Mouse (Mus musculus) CH12.LX (cell line): ENCODE measurements around the gene Cand1. TPM values are rescaled to one million over a fixed set of nuclear protein-coding genes. Genes with fewer than 3 reads are reported as not detected.
A peak's percentile ranks its signal among the peaks of the same experiment; 100 is the strongest.

Experiments used
- DNase-seq: peaks from one replicate; pipeline ENCODE4 v3.0.0-alpha.2; 2013; ENCODE audit errors: extremely low read depth
- H3K27ac ChIP-seq: 2 replicates; pipeline ENCODE4 v1.5.1; 2012; ENCODE audit warnings: low read depth, mild to moderate bottlenecking, control low read depth, moderate library complexity; ENCODE audit not compliant: insufficient read depth
- H3K27me3 ChIP-seq: replicated peaks from 2 replicates; pipeline ENCODE3; 2012; ENCODE audit warnings: inconsistent platforms
- H3K36me3 ChIP-seq, 2 experiments: replicated peaks in 1 of 2; 2 replicates each; pipeline versions ENCODE3 to v1.6.1; 2012; ENCODE audit warnings: inconsistent platforms in 1 of 2, low read length in 1 of 2, mild to moderate bottlenecking in 1 of 2, mixed read lengths in 1 of 2, moderate library complexity in 1 of 2; ENCODE audit not compliant: control insufficient read depth in 1 of 2, insufficient read depth in 1 of 2
- H3K4me1 ChIP-seq, 2 experiments: 2 replicates each; pipeline ENCODE4 v1.6.1; 2012; ENCODE audit warnings: inconsistent platforms in 1 of 2, moderate library complexity in 1 of 2; ENCODE audit not compliant: insufficient read depth in 2 of 2, control insufficient read depth in 1 of 2
- H3K4me2 ChIP-seq: 2 replicates; pipeline ENCODE4 v1.6.1; 2012; ENCODE audit warnings: low read depth, mild to moderate bottlenecking, control low read depth; ENCODE audit not compliant: poor library complexity, insufficient read depth, severe bottlenecking
- H3K4me3 ChIP-seq, 3 experiments: fragments of 150-350 bp in 1 of 3; sonication (generic) in 1 of 3; replicated peaks in 1 of 3; 2 replicates each; pipeline versions ENCODE3 to v1.5.1; 2011 to 2012; ENCODE audit warnings: low read depth in 2 of 3, low read length in 2 of 3, mild to moderate bottlenecking in 2 of 3, moderate library complexity in 2 of 3, control low read depth in 1 of 3, improper control_type of control experiment in 1 of 3, inconsistent platforms in 1 of 3, mixed read lengths in 1 of 3; ENCODE audit not compliant: poor library complexity in 1 of 3
- H3K79me2 ChIP-seq: replicated peaks from 2 replicates; pipeline ENCODE4 v1.6.1; 2012; ENCODE audit warnings: mild to moderate bottlenecking, moderate library complexity; ENCODE audit not compliant: control insufficient read depth, poor library complexity, insufficient read depth, severe bottlenecking; ENCODE audit errors: extremely low read depth
- H3K9ac ChIP-seq: 2 replicates; pipeline ENCODE4 v1.6.1; 2012; ENCODE audit warnings: low read depth, mild to moderate bottlenecking, control low read depth, moderate library complexity; ENCODE audit not compliant: insufficient read depth
- H3K9me3 ChIP-seq: replicated peaks from 2 replicates; pipeline ENCODE3; 2012; ENCODE audit warnings: low read length, inconsistent platforms, mixed read lengths
- BHLHE40 ChIP-seq: IDR thresholded peaks from 2 replicates; pipeline ENCODE4 v1.6.1; 2011; ENCODE audit warnings: mild to moderate bottlenecking, low read depth, low read length, improper control_type of control experiment
- CHD2 ChIP-seq: IDR thresholded peaks from 2 replicates; pipeline ENCODE4 v1.6.1; 2011; ENCODE audit warnings: low read length, improper control_type of control experiment
- CTCF ChIP-seq, 2 experiments: IDR thresholded peaks in 1 of 2; conservative IDR thresholded peaks in 1 of 2; 2 replicates each; pipeline ENCODE4 v1.5.1; 2011 to 2012; ENCODE audit warnings: low read depth in 2 of 2, low read length in 2 of 2, improper control_type of control experiment in 1 of 2, inconsistent platforms in 1 of 2, mild to moderate bottlenecking in 1 of 2, moderate library complexity in 1 of 2
- E2F4 ChIP-seq: IDR thresholded peaks from 2 replicates; pipeline ENCODE4 v1.6.1; 2011; ENCODE audit warnings: low read depth, low read length, improper control_type of control experiment; ENCODE audit not compliant: insufficient replicate concordance
- EP300 ChIP-seq: IDR thresholded peaks from 2 replicates; pipeline ENCODE4 v1.6.1; 2011; ENCODE audit warnings: low read length, improper control_type of control experiment
- GABPA ChIP-seq: IDR thresholded peaks from 2 replicates; pipeline ENCODE4 v1.6.1; 2012; ENCODE audit warnings: low read depth, low read length, improper control_type of control experiment, inconsistent platforms; ENCODE audit not compliant: insufficient replicate concordance
- JUND ChIP-seq: conservative IDR thresholded peaks from 2 replicates; pipeline ENCODE4 v1.6.1; 2011; ENCODE audit warnings: low read depth, low read length, improper control_type of control experiment
- KAT2A ChIP-seq: IDR thresholded peaks from 2 replicates; pipeline ENCODE4 v1.6.1; 2012; ENCODE audit warnings: low read length, improper control_type of control experiment, inconsistent platforms; ENCODE audit not compliant: insufficient replicate concordance
- MAFK ChIP-seq: IDR thresholded peaks from 2 replicates; pipeline ENCODE4 v1.6.1; 2011; ENCODE audit warnings: low read length, improper control_type of control experiment; ENCODE audit not compliant: insufficient replicate concordance
- MEF2A ChIP-seq: IDR thresholded peaks from 2 replicates; pipeline ENCODE4 v1.6.1; 2014; ENCODE audit warnings: low read depth, mild to moderate bottlenecking, inconsistent platforms, low read length, improper control_type of control experiment, borderline replicate concordance
- MYC ChIP-seq: IDR thresholded peaks from 2 replicates; pipeline ENCODE4 v1.6.1; 2011; ENCODE audit warnings: low read depth, mild to moderate bottlenecking, improper control_type of control experiment, low read length
- PAX5 ChIP-seq: IDR thresholded peaks from 2 replicates; pipeline ENCODE4 v1.6.1; 2012; ENCODE audit warnings: low read length, inconsistent platforms, mixed read lengths
- POLR2A ChIP-seq: IDR thresholded peaks from 2 replicates; pipeline ENCODE4 v1.6.1; 2011; ENCODE audit warnings: low read depth, mild to moderate bottlenecking, improper control_type of control experiment, low read length
- POLR2AphosphoS2 ChIP-seq: IDR thresholded peaks from 2 replicates; pipeline ENCODE4 v1.6.1; 2011; ENCODE audit warnings: low read depth, low read length, improper control_type of control experiment
- RAD21 ChIP-seq: IDR thresholded peaks from 2 replicates; pipeline ENCODE4 v1.6.1; 2011; ENCODE audit warnings: low read depth, mild to moderate bottlenecking, low read length, improper control_type of control experiment, moderate library complexity
- SIN3A ChIP-seq: IDR thresholded peaks from 2 replicates; pipeline ENCODE4 v1.6.1; 2012; ENCODE audit warnings: low read length, improper control_type of control experiment, inconsistent platforms
- SMC3 ChIP-seq: IDR thresholded peaks from 2 replicates; pipeline ENCODE4 v1.6.1; 2011; ENCODE audit warnings: low read depth, low read length, improper control_type of control experiment
- TCF12 ChIP-seq: IDR thresholded peaks from 2 replicates; pipeline ENCODE4 v1.6.1; 2014; ENCODE audit warnings: low read depth, mild to moderate bottlenecking, inconsistent platforms, low read length, improper control_type of control experiment
- USF2 ChIP-seq: conservative IDR thresholded peaks from 2 replicates; pipeline ENCODE4 v1.6.1; 2011; ENCODE audit warnings: low read depth, low read length, improper control_type of control experiment
- ZKSCAN1 ChIP-seq: IDR thresholded peaks from 2 replicates; pipeline ENCODE4 v1.6.1; 2012; ENCODE audit warnings: low read depth, inconsistent platforms, low read length, improper control_type of control experiment, borderline replicate concordance
- ZMIZ1 ChIP-seq: IDR thresholded peaks from 2 replicates; pipeline ENCODE4 v1.6.1; 2012; ENCODE audit warnings: low read depth, mild to moderate bottlenecking, inconsistent platforms, low read length, improper control_type of control experiment
- dilution Hi-C: fragments of 300-500 bp; cut with MboI; formaldehyde crosslinking; loops from 2 replicates; pipeline ENCODE4 v1.14.3; 2020; ENCODE audit warnings: low sequenced_read_pairs; ENCODE audit not compliant: extremely low pct_unique_long_range_greater_than_20kb, extremely low pct_ligation_motif_present
- in situ Hi-C: fragments of 300-500 bp; cut with MboI; formaldehyde crosslinking; loops from 3 replicates; pipeline ENCODE4 v1.14.3; 2019; ENCODE audit warnings: low sequenced_read_pairs, low pct_ligation_motif_present, low pct_unique_long_range_greater_than_20kb, mixed read lengths
- polyA plus RNA-seq: library from polyadenylated mRNA; unstranded; fragments of >175 nt; gene quantifications from 2 replicates; pipeline ENCODE4 v1.2.1, GENCODE M21; 2012; ENCODE audit warnings: low read depth; ENCODE audit not compliant: insufficient read length
- total RNA-seq, 2 experiments: library from RNA; depleted of rRNA; stranded (reverse); fragments of 300-350 nt in 1 of 2; fragments of >200 nt in 1 of 2; gene quantifications; 2 replicates each; pipeline ENCODE4 v1.2.3; 2012 to 2014

Cand1 gene
- total and polyA plus RNA-seq, 3 experiments = 71.2 to 126 (median 97.5) TPM

- no peak overlapping the region for H3K4me2 ChIP-seq
- no peak for DNase-seq
Measured at GRCm38 (mm10) chr10:119239633-119239968, 254 bp downstream of the Cand1 start.

GRCm38 (mm10) chr10:119238985-119239631, 747 bp downstream of the Cand1 start:
- H3K4me3 ChIP-seq = peak overlapping the region; percentile 86 to 96 (median 93)
- H3K9ac ChIP-seq = peak overlapping the region; percentile 89
- peak overlapping the region; percentile 93 for H3K4me2 ChIP-seq
- dilution Hi-C loops = no loop called here
- H3K4me1 ChIP-seq = peaks cover 0 to 26% of the 10 kb centered on the region in 2 experiments; a peak in 2 of 4 replicates
- peaks cover 50% of the 10 kb centered on the region for H3K79me2 ChIP-seq
- peak; percentile 48 for DNase-seq
- H3K27me3 ChIP-seq = no peaks in the 10 kb centered on the region
- peak overlapping the region; percentile 86 for H3K27ac ChIP-seq
- H3K36me3 ChIP-seq = peaks cover 4 to 23% of the 10 kb centered on the region in 2 experiments
- in situ Hi-C loops = no loop called here
- TF ChIP-seq EP300 = no peak
- no peak for TF ChIP-seq MAFK
- TF ChIP-seq SIN3A = peak; percentile 67
- no peak for TF ChIP-seq MEF2A
- TF ChIP-seq ZMIZ1 = no peak
- no peak for TF ChIP-seq PAX5
- no peak for TF ChIP-seq ZKSCAN1
- no peak for TF ChIP-seq RAD21
- TF ChIP-seq CHD2 = peak; percentile 57
- TF ChIP-seq POLR2A = no peak
- no peak for TF ChIP-seq GABPA
- TF ChIP-seq TCF12 = no peak
- peak; percentile 47 for TF ChIP-seq BHLHE40
- 0 out of 2 replicates have a peak, but pooled peaks have one; percentile 43 for TF ChIP-seq E2F4
- H3K9me3 ChIP-seq = no peaks in the 10 kb centered on the region

More at GRCm38 (mm10) chr10:119239633-119239968, 254 bp downstream of the Cand1 start:
- TF ChIP-seq POLR2AphosphoS2 (no peak), MYC (no peak), USF2 (no peak), KAT2A (no peak), CTCF (conservative IDR thresholded peaks at IDR 0.05 in 1 of 2, IDR thresholded peaks at IDR 0.05 in 1 of 2; ENCODE audit: low read depth in 2 of 2, low read length in 2 of 2) (no peak), MEF2A (no peak), ZKSCAN1 (no peak), GABPA (no peak), SIN3A (no peak), JUND (no peak), TCF12 (no peak), SMC3 (no peak), PAX5 (no peak)
- peaks cover 4 to 19% of the 10 kb centered on the region in 2 experiments for H3K36me3 ChIP-seq
- H3K4me1 ChIP-seq = peaks cover 0 to 21% of the 10 kb centered on the region in 2 experiments; a peak in 2 of 4 replicates
- H3K27ac ChIP-seq = peak overlapping the region; percentile 86
- H3K9ac ChIP-seq = peak overlapping the region; percentile 89
- H3K4me3 ChIP-seq = peak overlapping the region; percentile 86 to 96 (median 93)
- H3K79me2 ChIP-seq = peaks cover 45% of the 10 kb centered on the region
- in situ Hi-C loops (no loop called here), dilution Hi-C loops (no loop called here)
- H3K9me3 ChIP-seq = no peaks in the 10 kb centered on the region
- no peaks in the 10 kb centered on the region for H3K27me3 ChIP-seq
